Mouse (Mus musculus): ENCODE results near the gene Dhx58. TPM values are rescaled to one million over a fixed set of nuclear protein-coding genes. Genes with fewer than 3 reads are reported as not detected.

Dhx58 gene
- 1.5 and 2.6 TPM in 2 replicates for polyA plus RNA-seq (2015; fragmentation: Nextera tagmentation; extraction: Ambion mirVana)

GRCm38 (mm10) chr11:100703851-100704531 lies at the start of gene Dhx58:
Gene Dhx58, minus strand, starts transcription at chr11:100704271.
- 0 out of 2 replicates have a peak within 1 kb of the TSS, but pooled peaks have one; percentile 23 for H3K9ac ChIP-seq (ENCODE audit: low read length)
- H3K4me3 ChIP-seq (ENCODE audit: low read length) = peak within 1 kb of the TSS; percentile 18; the same call in 1 of the 2 replicates
- ATAC-seq (replicated peaks; ENCODE audit: extremely low read depth, insufficient read depth, low FRiP score) = no peak
- H3K4me2 ChIP-seq (ENCODE audit: low read depth, low read length) = peak within 1 kb of the TSS; percentile 41
- H3K27ac ChIP-seq (ENCODE audit: low read length) = no peak within 1 kb of the TSS
- H3K9me3 ChIP-seq (replicated peaks; ENCODE audit: control insufficient read depth, low read length) = no peaks in the 10 kb centered on the region
- H3K36me3 ChIP-seq (ENCODE audit: control insufficient read depth, insufficient read depth) = peaks cover 39% of the 10 kb centered on the region
- H3K4me1 ChIP-seq (ENCODE audit: control insufficient read depth, insufficient read depth, low read length) = peaks cover 11% of the 10 kb centered on the region
- 62% methylated on average over 7 of the region's 7 CpGs for WGBS
- no peaks in the 10 kb centered on the region for H3K27me3 ChIP-seq (ENCODE audit: control insufficient read depth, insufficient read depth, low read length)

GRCm38 (mm10) chr11:100752294-100752693 lies 48.2 kb upstream of the Dhx58 start:
- no peak overlapping the region for H3K9ac ChIP-seq (ENCODE audit: low read length)
- peaks cover 33% of the 10 kb centered on the region for H3K27me3 ChIP-seq (ENCODE audit: control insufficient read depth, insufficient read depth, low read length)
- ATAC-seq (replicated peaks; ENCODE audit: extremely low read depth, insufficient read depth, low FRiP score) = no peak
- WGBS = 26% methylated on average over 10 of the region's 10 CpGs
- H3K4me1 ChIP-seq (ENCODE audit: control insufficient read depth, insufficient read depth, low read length) = no peaks in the 10 kb centered on the region
- no peaks in the 10 kb centered on the region for H3K36me3 ChIP-seq (ENCODE audit: control insufficient read depth, insufficient read depth)
- no peak overlapping the region for H3K4me3 ChIP-seq (ENCODE audit: low read length)
- no peak overlapping the region for H3K27ac ChIP-seq (ENCODE audit: low read length)
- H3K4me2 ChIP-seq (ENCODE audit: low read depth, low read length) = no peak overlapping the region
- no peaks in the 10 kb centered on the region for H3K9me3 ChIP-seq (replicated peaks; ENCODE audit: control insufficient read depth, low read length)

DNA sequence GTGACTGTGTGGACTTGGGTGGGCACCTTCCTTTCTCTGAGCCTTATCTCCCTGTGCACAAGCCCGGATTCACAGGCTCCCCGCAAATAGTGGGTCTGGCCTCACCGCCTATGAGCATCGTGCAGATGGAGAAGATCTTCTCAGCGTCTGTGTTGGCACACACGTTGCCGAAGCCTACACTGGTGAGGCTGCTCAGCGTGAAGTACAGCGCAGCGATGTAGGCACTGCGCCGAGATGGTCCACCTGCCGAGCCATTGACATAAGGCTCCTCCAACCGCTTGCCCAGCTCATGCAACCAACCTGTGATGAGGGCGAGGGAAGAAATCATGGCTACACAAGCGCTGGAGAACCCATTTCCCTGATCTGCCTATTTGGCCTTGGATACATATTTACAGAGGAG lies 46.1 kb upstream of the Dhx58 start:
- Histone ChIP-seq H3K27me3 (ENCODE audit: control insufficient read depth, insufficient read depth, low read length) (peaks cover 27% of the 10 kb centered on the region), H3K4me2 (ENCODE audit: low read depth, low read length) (no peak overlapping the region), H3K9ac (ENCODE audit: low read length) (no peak overlapping the region), H3K9me3 (replicated peaks; ENCODE audit: control insufficient read depth, low read length) (no peaks in the 10 kb centered on the region), H3K36me3 (ENCODE audit: control insufficient read depth, insufficient read depth) (no peaks in the 10 kb centered on the region), H3K27ac (ENCODE audit: low read length) (no peak overlapping the region), H3K4me1 (ENCODE audit: control insufficient read depth, insufficient read depth, low read length) (no peaks in the 10 kb centered on the region), H3K4me3 (ENCODE audit: low read length) (no peak overlapping the region)
- WGBS = 80% methylated on average over 16 of the region's 16 CpGs
- ATAC-seq (replicated peaks; ENCODE audit: extremely low read depth, insufficient read depth, low FRiP score) = no peak

DNA sequence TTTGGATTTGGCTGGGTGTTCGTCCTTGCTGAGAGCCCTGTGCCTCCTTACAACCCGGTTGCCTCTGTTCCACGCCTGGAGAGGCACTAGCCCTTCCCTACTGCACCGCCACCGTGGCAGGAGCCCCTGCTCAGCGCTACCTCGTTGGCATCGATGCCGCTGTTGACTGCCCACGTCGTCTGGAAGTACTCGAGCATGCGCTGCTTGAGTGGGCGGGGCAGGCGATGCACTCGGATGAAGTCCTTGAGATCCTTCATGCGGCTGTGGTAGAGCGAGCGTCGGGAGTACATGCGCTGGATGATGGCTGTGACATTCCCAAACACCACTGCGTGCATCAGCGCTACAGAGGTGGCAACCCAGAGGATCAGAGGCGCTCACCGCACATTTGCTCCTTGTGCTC lies 45.4 kb upstream of the Dhx58 start:
- H3K4me1 ChIP-seq (ENCODE audit: control insufficient read depth, insufficient read depth, low read length) = no peaks in the 10 kb centered on the region
- no peaks in the 10 kb centered on the region for H3K9me3 ChIP-seq (replicated peaks; ENCODE audit: control insufficient read depth, low read length)
- ATAC-seq (replicated peaks; ENCODE audit: extremely low read depth, insufficient read depth, low FRiP score) = no peak
- no peaks in the 10 kb centered on the region for H3K36me3 ChIP-seq (ENCODE audit: control insufficient read depth, insufficient read depth)
- H3K4me3 ChIP-seq (ENCODE audit: low read length) = no peak overlapping the region
- WGBS = 30% methylated on average over 25 of the region's 25 CpGs
- H3K9ac ChIP-seq (ENCODE audit: low read length) = no peak overlapping the region
- no peak overlapping the region for H3K4me2 ChIP-seq (ENCODE audit: low read depth, low read length)
- peaks cover 26% of the 10 kb centered on the region for H3K27me3 ChIP-seq (ENCODE audit: control insufficient read depth, insufficient read depth, low read length)
- no peak overlapping the region for H3K27ac ChIP-seq (ENCODE audit: low read length)

GRCm38 (mm10) chr11:100748620-100749019 lies 44.5 kb upstream of the Dhx58 start:
- peaks cover 26% of the 10 kb centered on the region for H3K27me3 ChIP-seq (ENCODE audit: control insufficient read depth, insufficient read depth, low read length)
- H3K27ac ChIP-seq (ENCODE audit: low read length) = no peak overlapping the region
- H3K4me1 ChIP-seq (ENCODE audit: control insufficient read depth, insufficient read depth, low read length) = no peaks in the 10 kb centered on the region
- no peak overlapping the region for H3K4me2 ChIP-seq (ENCODE audit: low read depth, low read length)
- no peak for ATAC-seq (replicated peaks; ENCODE audit: extremely low read depth, insufficient read depth, low FRiP score)
- H3K9ac ChIP-seq (ENCODE audit: low read length) = no peak overlapping the region
- H3K36me3 ChIP-seq (ENCODE audit: control insufficient read depth, insufficient read depth) = no peaks in the 10 kb centered on the region
- WGBS = 57% methylated on average over 4 of the region's 4 CpGs
- no peaks in the 10 kb centered on the region for H3K9me3 ChIP-seq (replicated peaks; ENCODE audit: control insufficient read depth, low read length)
- no peak overlapping the region for H3K4me3 ChIP-seq (ENCODE audit: low read length)

DNA sequence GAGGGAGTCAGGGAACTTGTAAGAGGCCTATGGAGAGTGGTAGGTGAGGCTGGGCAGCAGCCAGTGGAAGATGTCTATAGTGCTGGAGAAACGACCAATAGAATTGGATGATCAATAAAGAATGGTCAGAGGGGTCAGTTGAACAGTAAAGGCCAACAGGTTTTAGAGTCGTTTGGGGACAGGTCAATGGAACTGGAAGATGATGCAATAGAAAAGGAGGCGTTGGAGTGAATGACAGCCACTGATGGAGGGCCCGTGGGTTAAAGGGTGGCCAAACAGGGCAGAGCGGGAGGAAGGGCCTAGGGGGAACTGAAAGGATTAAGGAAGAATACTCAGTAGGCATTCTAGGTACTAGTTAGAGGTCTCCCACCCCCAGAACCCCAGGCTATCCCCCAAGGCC lies 43.0 kb upstream of the Dhx58 start:
- no peaks in the 10 kb centered on the region for H3K4me1 ChIP-seq (ENCODE audit: control insufficient read depth, insufficient read depth, low read length)
- H3K27me3 ChIP-seq (ENCODE audit: control insufficient read depth, insufficient read depth, low read length) = peaks cover 21% of the 10 kb centered on the region
- no peak overlapping the region for H3K9ac ChIP-seq (ENCODE audit: low read length)
- H3K4me3 ChIP-seq (ENCODE audit: low read length) = no peak overlapping the region
- no peaks in the 10 kb centered on the region for H3K36me3 ChIP-seq (ENCODE audit: control insufficient read depth, insufficient read depth)
- no peak for ATAC-seq (replicated peaks; ENCODE audit: extremely low read depth, insufficient read depth, low FRiP score)
- 65% methylated on average over 5 of the region's 5 CpGs for WGBS
- H3K4me2 ChIP-seq (ENCODE audit: low read depth, low read length) = no peak overlapping the region
- no peak overlapping the region for H3K27ac ChIP-seq (ENCODE audit: low read length)
- H3K9me3 ChIP-seq (replicated peaks; ENCODE audit: control insufficient read depth, low read length) = no peaks in the 10 kb centered on the region

- Histone ChIP-seq H3K36me3 (ENCODE audit: control insufficient read depth, insufficient read depth) (no peaks in the 10 kb centered on the region), H3K27ac (ENCODE audit: low read length) (no peak overlapping the region), H3K4me1 (ENCODE audit: control insufficient read depth, insufficient read depth, low read length) (no peaks in the 10 kb centered on the region), H3K9me3 (replicated peaks; ENCODE audit: control insufficient read depth, low read length) (no peaks in the 10 kb centered on the region), H3K27me3 (ENCODE audit: control insufficient read depth, insufficient read depth, low read length) (peaks cover 21% of the 10 kb centered on the region), H3K4me2 (ENCODE audit: low read depth, low read length) (no peak overlapping the region), H3K9ac (ENCODE audit: low read length) (no peak overlapping the region), H3K4me3 (ENCODE audit: low read length) (no peak overlapping the region)
- WGBS = 71% methylated on average over 10 of the region's 10 CpGs
- ATAC-seq (replicated peaks; ENCODE audit: extremely low read depth, insufficient read depth, low FRiP score) = no peak
These were observed 42.5 kb upstream of the Dhx58 start for GRCm38 (mm10) chr11:100746546-100746945.

GRCm38 (mm10) chr11:100745085-100745484 lies 41.0 kb upstream of the Dhx58 start:
- H3K9ac ChIP-seq (ENCODE audit: low read length) = no peak overlapping the region
- WGBS = 13% methylated on average over 6 of the region's 6 CpGs
- no peaks in the 10 kb centered on the region for H3K9me3 ChIP-seq (replicated peaks; ENCODE audit: control insufficient read depth, low read length)
- no peaks in the 10 kb centered on the region for H3K36me3 ChIP-seq (ENCODE audit: control insufficient read depth, insufficient read depth)
- no peak overlapping the region for H3K4me2 ChIP-seq (ENCODE audit: low read depth, low read length)
- no peaks in the 10 kb centered on the region for H3K4me1 ChIP-seq (ENCODE audit: control insufficient read depth, insufficient read depth, low read length)
- no peak overlapping the region for H3K27ac ChIP-seq (ENCODE audit: low read length)
- no peak overlapping the region for H3K4me3 ChIP-seq (ENCODE audit: low read length)
- H3K27me3 ChIP-seq (ENCODE audit: control insufficient read depth, insufficient read depth, low read length) = peaks cover 17% of the 10 kb centered on the region
- ATAC-seq (replicated peaks; ENCODE audit: extremely low read depth, insufficient read depth, low FRiP score) = no peak

- no peak overlapping the region for H3K4me3 ChIP-seq (ENCODE audit: low read length)
- H3K9me3 ChIP-seq (replicated peaks; ENCODE audit: control insufficient read depth, low read length) = no peaks in the 10 kb centered on the region
- WGBS = 67% methylated on average over 6 of the region's 6 CpGs
- no peak for ATAC-seq (replicated peaks; ENCODE audit: extremely low read depth, insufficient read depth, low FRiP score)
- H3K9ac ChIP-seq (ENCODE audit: low read length) = no peak overlapping the region
- peaks cover 11% of the 10 kb centered on the region for H3K4me1 ChIP-seq (ENCODE audit: control insufficient read depth, insufficient read depth, low read length)
- no peak overlapping the region for H3K4me2 ChIP-seq (ENCODE audit: low read depth, low read length)
- H3K27ac ChIP-seq (ENCODE audit: low read length) = no peak overlapping the region
- no peaks in the 10 kb centered on the region for H3K36me3 ChIP-seq (ENCODE audit: control insufficient read depth, insufficient read depth)
- H3K27me3 ChIP-seq (ENCODE audit: control insufficient read depth, insufficient read depth, low read length) = no peaks in the 10 kb centered on the region
These were observed 37.3 kb upstream of the Dhx58 start for GRCm38 (mm10) chr11:100741348-100741747.
